Mouse (Mus musculus): ENCODE measurements around the gene Ddx58.

DNA sequence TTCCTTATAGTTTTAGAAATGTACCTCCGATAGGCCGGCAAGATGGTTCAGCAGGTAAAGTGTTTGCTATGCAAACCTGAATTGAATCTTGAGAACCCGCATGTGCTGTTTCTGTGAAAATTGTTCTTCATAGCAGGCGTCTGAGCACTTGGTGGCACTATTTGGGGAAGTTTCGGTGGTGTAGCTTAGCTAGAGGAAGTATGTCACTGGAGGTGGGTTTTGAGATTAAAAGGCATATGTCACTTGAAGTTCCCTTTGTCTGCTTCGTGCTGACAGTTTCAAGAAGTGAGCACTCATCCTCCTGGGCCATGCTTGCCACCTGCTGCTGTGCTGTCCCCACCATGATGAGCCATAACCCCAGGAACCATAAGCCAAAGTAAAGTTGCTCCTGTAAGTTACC lies 47.8 kb upstream of the Ddx58 start:
- TF ChIP-seq CTCF (IDR thresholded peaks at IDR 0.05; ENCODE audit: low read depth) (no peak), EP300 (IDR thresholded peaks at IDR 0.05; ENCODE audit: low read depth) (no peak)
